Mouse (Mus musculus): ENCODE measurements around the gene Gm28308. TPM values are rescaled to one million over a fixed set of nuclear protein-coding genes. Genes with fewer than 3 reads are reported as not detected.

Gm28308 gene
- total and polyA plus RNA-seq, 3 experiments = not detected

GRCm38 (mm10) chr6:52214271-52214670 is 1.1 kb upstream of the Gm28308 start:
- no peaks in the 10 kb centered on the region for H3K27me3 ChIP-seq (ENCODE audit: control insufficient read depth in 1 of 2, insufficient read depth in 2 of 2, low read length in 2 of 2)
- no peaks in the 10 kb centered on the region for H3K4me1 ChIP-seq (ENCODE audit: control insufficient read depth in 1 of 2, insufficient read depth in 2 of 2, low read length in 2 of 2)

GRCm38 (mm10) chr6:52212556-52213118 is 502 bp downstream of the Gm28308 start:
- no peaks in the 10 kb centered on the region for H3K9me3 ChIP-seq (replicated peaks; ENCODE audit: insufficient read depth, low read length)
- no peak overlapping the region for H3K27ac ChIP-seq (ENCODE audit: control insufficient read depth, low read depth, low read length)
- H3K79me2 ChIP-seq (ENCODE audit: control insufficient read depth, insufficient read depth, low read length, poor library complexity) = no peaks in the 10 kb centered on the region
- no peaks in the 10 kb centered on the region for H3K27me3 ChIP-seq (ENCODE audit: control insufficient read depth in 1 of 2, insufficient read depth in 2 of 2, low read length in 2 of 2)
- TF ChIP-seq POLR2AphosphoS2 (IDR thresholded peaks at IDR 0.05; ENCODE audit: low read length) (no peak), ZNF384 (IDR thresholded peaks at IDR 0.05; ENCODE audit: low read depth, low read length) (no peak), CHD2 (IDR thresholded peaks at IDR 0.05; ENCODE audit: low read length) (no peak), MXI1 (IDR thresholded peaks at IDR 0.05; ENCODE audit: low read depth, low read length) (no peak), TAL1 (IDR thresholded peaks at IDR 0.05; ENCODE audit: low read length) (no peak), KAT2A (conservative IDR thresholded peaks at IDR 0.05; ENCODE audit: low read depth, low read length) (no peak), CTCF (IDR thresholded peaks at IDR 0.05 in 2 of 3, conservative IDR thresholded peaks at IDR 0.05 in 1 of 3; ENCODE audit: control insufficient read depth in 1 of 3, insufficient read depth in 1 of 3, low read depth in 2 of 3, low read length in 3 of 3, poor library complexity in 1 of 3, severe bottlenecking in 1 of 3) (no peak), SIN3A (IDR thresholded peaks at IDR 0.05; ENCODE audit: low read length) (no peak), GATA1 (IDR thresholded peaks at IDR 0.05; ENCODE audit: low read depth, low read length) (no peak), MAFK (IDR thresholded peaks at IDR 0.05; ENCODE audit: borderline replicate concordance, low read depth, low read length) (no peak), TBP (IDR thresholded peaks at IDR 0.05; ENCODE audit: low read depth, low read length) (no peak), NELFE (IDR thresholded peaks at IDR 0.05; ENCODE audit: low read depth, low read length) (no peak), USF1 (IDR thresholded peaks at IDR 0.05; ENCODE audit: low read depth, low read length) (no peak), SMC3 (IDR thresholded peaks at IDR 0.05; ENCODE audit: low read depth, low read length) (no peak), ZC3H11A (IDR thresholded peaks at IDR 0.05; ENCODE audit: low read depth, low read length) (no peak), POLR2A (IDR thresholded peaks at IDR 0.05; ENCODE audit: control insufficient read depth in 1 of 2, insufficient read depth in 1 of 2, low read depth in 1 of 2, low read length in 2 of 2, poor library complexity in 1 of 2) (no peak), MAX (IDR thresholded peaks at IDR 0.05; ENCODE audit: low read length) (no peak), MYC (IDR thresholded peaks at IDR 0.05; ENCODE audit: low read depth, low read length) (no peak), TCF12 (IDR thresholded peaks at IDR 0.05; ENCODE audit: low read depth, low read length) (no peak), E2F4 (IDR thresholded peaks at IDR 0.05; ENCODE audit: borderline replicate concordance, low read depth, low read length) (no peak)
- H3K4me3 ChIP-seq (ENCODE audit: control insufficient read depth in 1 of 2, insufficient read depth in 1 of 2, low read depth in 2 of 2, low read length in 2 of 2) = no peak overlapping the region
- no peak overlapping the region for H3K9ac ChIP-seq (ENCODE audit: control insufficient read depth, low read depth, low read length, poor library complexity, severe bottlenecking)
- DNase-seq (ENCODE audit: low read depth, low spot score) = no peak
- no peaks in the 10 kb centered on the region for H3K36me3 ChIP-seq (ENCODE audit: control insufficient read depth in 1 of 2, insufficient read depth in 2 of 2, low read length in 2 of 2)
- no peaks in the 10 kb centered on the region for H3K4me1 ChIP-seq (ENCODE audit: control insufficient read depth in 1 of 2, insufficient read depth in 2 of 2, low read length in 2 of 2)

More at GRCm38 (mm10) chr6:52214271-52214670, 1.1 kb upstream of the Gm28308 start:
- no peaks in the 10 kb centered on the region for H3K36me3 ChIP-seq (ENCODE audit: control insufficient read depth in 1 of 2, insufficient read depth in 2 of 2, low read length in 2 of 2)
- no peaks in the 10 kb centered on the region for H3K79me2 ChIP-seq (ENCODE audit: control insufficient read depth, insufficient read depth, low read length, poor library complexity)
- TF ChIP-seq SIN3A (IDR thresholded peaks at IDR 0.05; ENCODE audit: low read length) = no peak
- no peak for TF ChIP-seq USF1 (IDR thresholded peaks at IDR 0.05; ENCODE audit: low read depth, low read length)
- no peak for TF ChIP-seq MAZ (IDR thresholded peaks at IDR 0.05; ENCODE audit: low read depth, low read length)
- TF ChIP-seq RAD21 (IDR thresholded peaks at IDR 0.05; ENCODE audit: low read depth, low read length) = no peak
- TF ChIP-seq TBP (IDR thresholded peaks at IDR 0.05; ENCODE audit: low read depth, low read length) = no peak
- H3K9ac ChIP-seq (ENCODE audit: control insufficient read depth, low read depth, low read length, poor library complexity, severe bottlenecking) = no peak overlapping the region
- no peak for DNase-seq (ENCODE audit: low read depth, low spot score)
- no peak overlapping the region for H3K27ac ChIP-seq (ENCODE audit: control insufficient read depth, low read depth, low read length)
- no peaks in the 10 kb centered on the region for H3K9me3 ChIP-seq (replicated peaks; ENCODE audit: insufficient read depth, low read length)
- no peak overlapping the region for H3K4me3 ChIP-seq (ENCODE audit: control insufficient read depth in 1 of 2, insufficient read depth in 1 of 2, low read depth in 2 of 2, low read length in 2 of 2)
